Mouse (Mus musculus): Measurements from ENCODE around the gene Drd4. TPM values are rescaled to one million over a fixed set of nuclear protein-coding genes. Genes with fewer than 3 reads are reported as not detected.

Drd4 gene
- polyA plus RNA-seq, 1 experiment: 0.09 TPM

- no peak overlapping the region for H3K27ac ChIP-seq (ENCODE audit: insufficient read depth, low read length)
- peaks cover 5% of the 10 kb centered on the region for H3K4me1 ChIP-seq (ENCODE audit: control insufficient read depth, insufficient read depth, insufficient read length)
- no peak for DNase-seq (ENCODE audit: low read depth in 1 of 2, low spot score in 2 of 2)
- WGBS: 79% methylated on average over 6 of the region's 6 CpGs
- H3K4me3 ChIP-seq (ENCODE audit: extremely low read depth, insufficient read depth, insufficient read length): no peak overlapping the region
- no peaks in the 10 kb centered on the region for H3K27me3 ChIP-seq (ENCODE audit: control insufficient read depth, insufficient read depth, low read length)
- peaks cover 16% of the 10 kb centered on the region for H3K36me3 ChIP-seq (ENCODE audit: control insufficient read depth, insufficient read depth, low read length)
- TF ChIP-seq POLR2A (IDR thresholded peaks at IDR 0.05; ENCODE audit: low read depth, low read length): no peak
- no peak for TF ChIP-seq CTCF (IDR thresholded peaks at IDR 0.05; ENCODE audit: extremely low read depth, insufficient read depth, insufficient read length, insufficient replicate concordance)
These were observed 40.2 kb downstream of the Drd4 start for GRCm38 (mm10) chr7:141331990-141332389.

- Histone ChIP-seq H3K4me3 (ENCODE audit: extremely low read depth, insufficient read depth, insufficient read length) (no peak overlapping the region), H3K36me3 (ENCODE audit: control insufficient read depth, insufficient read depth, low read length) (peaks cover 16% of the 10 kb centered on the region), H3K27me3 (ENCODE audit: control insufficient read depth, insufficient read depth, low read length) (no peaks in the 10 kb centered on the region), H3K27ac (ENCODE audit: insufficient read depth, low read length) (no peak overlapping the region), H3K4me1 (ENCODE audit: control insufficient read depth, insufficient read depth, insufficient read length) (peaks cover 14% of the 10 kb centered on the region; the same call in 1 of the 2 replicates)
- DNase-seq (ENCODE audit: low read depth in 1 of 2, low spot score in 2 of 2): no peak
- TF ChIP-seq POLR2A (IDR thresholded peaks at IDR 0.05; ENCODE audit: low read depth, low read length) (no peak), CTCF (IDR thresholded peaks at IDR 0.05; ENCODE audit: extremely low read depth, insufficient read depth, insufficient read length, insufficient replicate concordance) (no peak)
- WGBS: 98% methylated on average over 2 of the region's 2 CpGs
These were observed 43.3 kb downstream of the Drd4 start for GRCm38 (mm10) chr7:141335044-141335579.

GRCm38 (mm10) chr7:141335682-141336081 is 43.9 kb downstream of the Drd4 start:
- Histone ChIP-seq H3K36me3 (ENCODE audit: control insufficient read depth, insufficient read depth, low read length) (peaks cover 16% of the 10 kb centered on the region), H3K4me3 (ENCODE audit: extremely low read depth, insufficient read depth, insufficient read length) (no peak overlapping the region), H3K27me3 (ENCODE audit: control insufficient read depth, insufficient read depth, low read length) (no peaks in the 10 kb centered on the region), H3K27ac (ENCODE audit: insufficient read depth, low read length) (no peak overlapping the region), H3K4me1 (ENCODE audit: control insufficient read depth, insufficient read depth, insufficient read length) (peaks cover 14% of the 10 kb centered on the region; the same call in 1 of the 2 replicates)
- no peak for DNase-seq (ENCODE audit: low read depth in 1 of 2, low spot score in 2 of 2)
- 93% methylated on average over 4 of the region's 4 CpGs for WGBS
- TF ChIP-seq CTCF (IDR thresholded peaks at IDR 0.05; ENCODE audit: extremely low read depth, insufficient read depth, insufficient read length, insufficient replicate concordance) (no peak), POLR2A (IDR thresholded peaks at IDR 0.05; ENCODE audit: low read depth, low read length) (no peak)

GRCm38 (mm10) chr7:141336296-141336695 is 44.5 kb downstream of the Drd4 start:
- no peak overlapping the region for H3K4me3 ChIP-seq (ENCODE audit: extremely low read depth, insufficient read depth, insufficient read length)
- 91% methylated on average over 3 of the region's 3 CpGs for WGBS
- TF ChIP-seq CTCF (IDR thresholded peaks at IDR 0.05; ENCODE audit: extremely low read depth, insufficient read depth, insufficient read length, insufficient replicate concordance) (no peak), POLR2A (IDR thresholded peaks at IDR 0.05; ENCODE audit: low read depth, low read length) (no peak)
- no peak overlapping the region for H3K27ac ChIP-seq (ENCODE audit: insufficient read depth, low read length)
- no peak for DNase-seq (ENCODE audit: low read depth in 1 of 2, low spot score in 2 of 2)
- peaks cover 16% of the 10 kb centered on the region for H3K36me3 ChIP-seq (ENCODE audit: control insufficient read depth, insufficient read depth, low read length)
- H3K4me1 ChIP-seq (ENCODE audit: control insufficient read depth, insufficient read depth, insufficient read length): peaks cover 14% of the 10 kb centered on the region; the same call in 1 of the 2 replicates
- no peaks in the 10 kb centered on the region for H3K27me3 ChIP-seq (ENCODE audit: control insufficient read depth, insufficient read depth, low read length)

- H3K4me3 ChIP-seq (ENCODE audit: extremely low read depth, insufficient read depth, insufficient read length): no peak overlapping the region
- H3K36me3 ChIP-seq (ENCODE audit: control insufficient read depth, insufficient read depth, low read length): peaks cover 9% of the 10 kb centered on the region
- no peak for DNase-seq (ENCODE audit: low read depth in 1 of 2, low spot score in 2 of 2)
- no peaks in the 10 kb centered on the region for H3K27me3 ChIP-seq (ENCODE audit: control insufficient read depth, insufficient read depth, low read length)
- 61% methylated on average over 3 of the region's 3 CpGs for WGBS
- no peak overlapping the region for H3K27ac ChIP-seq (ENCODE audit: insufficient read depth, low read length)
- peaks cover 14% of the 10 kb centered on the region; the same call in 1 of the 2 replicates for H3K4me1 ChIP-seq (ENCODE audit: control insufficient read depth, insufficient read depth, insufficient read length)
- TF ChIP-seq CTCF (IDR thresholded peaks at IDR 0.05; ENCODE audit: extremely low read depth, insufficient read depth, insufficient read length, insufficient replicate concordance) (no peak), POLR2A (IDR thresholded peaks at IDR 0.05; ENCODE audit: low read depth, low read length) (no peak)
These were observed 46.1 kb downstream of the Drd4 start for GRCm38 (mm10) chr7:141337716-141338416.

GRCm38 (mm10) chr7:141338576-141339131 is 46.8 kb downstream of the Drd4 start, which contains the start of gene Eps8l2:
Gene Eps8l2, plus strand, starts transcription at chr7:141338880.
- 16% methylated on average over 23 of the region's 23 CpGs for WGBS
- no peak for TF ChIP-seq POLR2A (IDR thresholded peaks at IDR 0.05; ENCODE audit: low read depth, low read length)
- DNase-seq (ENCODE audit: low read depth in 1 of 2, low spot score in 2 of 2): peak in 1 of 2 experiments; percentile 33
- Histone ChIP-seq H3K27ac (ENCODE audit: insufficient read depth, low read length) (no peak within 1 kb of the TSS), H3K4me3 (ENCODE audit: extremely low read depth, insufficient read depth, insufficient read length) (no peak within 1 kb of the TSS), H3K27me3 (ENCODE audit: control insufficient read depth, insufficient read depth, low read length) (no peaks in the 10 kb centered on the region), H3K36me3 (ENCODE audit: control insufficient read depth, insufficient read depth, low read length) (peaks cover 5% of the 10 kb centered on the region), H3K4me1 (ENCODE audit: control insufficient read depth, insufficient read depth, insufficient read length) (peaks cover 14% of the 10 kb centered on the region; the same call in 1 of the 2 replicates)
